Mouse (Mus musculus) myocyte (in vitro differentiated cells): ENCODE data around the gene Smox.

Source experiments
- MYOD1 ChIP-seq, 3 experiments: IDR thresholded peaks; one replicate each; pipeline ENCODE4 v1.6.1; 2011; ENCODE audit warnings: control low read depth in 2 of 3, low read depth in 2 of 3, mild to moderate bottlenecking in 2 of 3, moderate library complexity in 1 of 3; ENCODE audit not compliant: insufficient read length in 2 of 3, control insufficient read depth in 1 of 3
- POLR2A ChIP-seq: IDR thresholded peaks from one replicate; pipeline ENCODE4 v1.6.1; 2011; ENCODE audit warnings: low read depth, mild to moderate bottlenecking, control low read depth, moderate library complexity; ENCODE audit not compliant: insufficient read length
- POLR2AphosphoS2 ChIP-seq: IDR thresholded peaks from one replicate; pipeline ENCODE4 v1.6.1; 2011; ENCODE audit warnings: low read depth, control low read depth; ENCODE audit not compliant: insufficient read length
- SRF ChIP-seq: IDR thresholded peaks from one replicate; pipeline ENCODE4 v1.6.1; 2011; ENCODE audit warnings: low read depth; ENCODE audit not compliant: control insufficient read depth, insufficient read length
- USF1 ChIP-seq: IDR thresholded peaks from one replicate; pipeline ENCODE4 v1.6.1; 2011; ENCODE audit warnings: low read depth, mild to moderate bottlenecking, control low read depth, moderate library complexity

DNA sequence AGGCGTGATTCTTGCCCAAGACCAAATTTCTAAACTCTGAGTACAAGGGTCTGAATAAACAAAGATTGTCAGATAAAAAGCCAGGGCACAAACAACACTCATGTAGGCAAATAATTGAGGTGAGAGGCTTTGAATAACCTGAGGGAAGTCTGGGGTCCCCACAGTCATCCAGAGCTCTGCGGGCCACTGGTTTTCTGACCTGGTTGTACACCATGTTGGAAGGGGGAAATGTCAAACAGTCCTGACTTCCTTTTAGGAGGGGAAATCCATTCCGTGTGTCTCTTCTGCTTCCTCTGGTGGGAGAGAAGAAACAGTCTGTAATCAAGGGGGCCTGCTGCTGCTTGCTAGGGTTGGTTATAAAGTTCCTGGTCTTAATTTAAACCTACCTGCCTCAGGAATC, 5.2 kb upstream of the Smox start:
- TF ChIP-seq POLR2A (no peak), MYOD1 (IDR thresholded peaks at IDR 0.05; ENCODE audit: control insufficient read depth in 1 of 3, insufficient read length in 2 of 3, low read depth in 2 of 3) (no peak), SRF (no peak), USF1 (no peak), POLR2AphosphoS2 (no peak)
